Mouse (Mus musculus) embryonic facial prominence, embryonic 15.5 days (tissue): ENCODE data around the gene 4931422A03Rik. TPM values are rescaled to one million over a fixed set of nuclear protein-coding genes. Genes with fewer than 3 reads are reported as not detected.

ENCODE experiments used
- ATAC-seq: fragments of 200-750 bp; cut with Nextera tagmentation; 2 replicates; pipeline ENCODE4 v1.8.0; 2017; ENCODE audit warnings: low read depth, moderate TSS enrichment; ENCODE audit not compliant: insufficient number of reproducible peaks, low FRiP score, low TSS enrichment
- H3K27ac ChIP-seq: fragments of 300-500 bp; sonication (generic); replicated peaks from 2 replicates; pipeline ENCODE4 v1.5.1; 2015; ENCODE audit warnings: mild to moderate bottlenecking, inconsistent platforms
- H3K27me3 ChIP-seq: fragments of 300-500 bp; sonication (generic); 2 replicates; pipeline ENCODE4 v1.6.1; 2015; ENCODE audit warnings: inconsistent platforms
- H3K36me3 ChIP-seq: fragments of 300-500 bp; sonication (generic); 2 replicates; pipeline ENCODE4 v1.6.1; 2015; ENCODE audit warnings: mild to moderate bottlenecking, inconsistent platforms
- H3K4me1 ChIP-seq: fragments of 300-500 bp; sonication (generic); 2 replicates; pipeline ENCODE4 v1.6.1; 2015; ENCODE audit warnings: inconsistent platforms
- H3K4me2 ChIP-seq: fragments of 300-500 bp; sonication (generic); replicated peaks from 2 replicates; pipeline ENCODE4 v1.6.1; 2015; ENCODE audit warnings: mild to moderate bottlenecking, inconsistent platforms
- H3K4me3 ChIP-seq: fragments of 300-500 bp; sonication (generic); replicated peaks from 2 replicates; pipeline ENCODE4 v1.5.1; 2015; ENCODE audit warnings: mild to moderate bottlenecking, inconsistent platforms
- H3K9ac ChIP-seq: fragments of 300-500 bp; sonication (generic); 2 replicates; pipeline ENCODE4 v1.6.1; 2015; ENCODE audit warnings: inconsistent platforms
- H3K9me3 ChIP-seq: fragments of 300-500 bp; sonication (generic); replicated peaks from 2 replicates; pipeline ENCODE4 v1.6.1; 2016; ENCODE audit warnings: inconsistent platforms
- WGBS: fragments of 180-500 bp; shearing (Covaris S2); methylation state at CpG from one replicate; pipeline ENCODE4 v1.1.7; 2015; 5-methylcytosine and 5-hydroxymethylcytosine counted together
- polyA plus RNA-seq: library from polyadenylated mRNA; unstranded; fragments of >200 nt; fragmentation: Nextera tagmentation; extraction: Ambion mirVana; gene quantifications from 2 replicates; pipeline ENCODE4 v1.2.1, GENCODE M21; 2015

4931422A03Rik gene
- polyA plus RNA-seq, 1 experiment from 2014 or later: 2.7 TPM

- Histone ChIP-seq H3K4me1 (peaks cover 14% of the 10 kb centered on the region), H3K4me3 (peak overlapping the region; percentile 69), H3K4me2 (peak overlapping the region; percentile 98), H3K27ac (no peak overlapping the region), H3K27me3 (peaks cover 53% of the 10 kb centered on the region), H3K36me3 (no peaks in the 10 kb centered on the region), H3K9ac (0 out of 2 replicates have a peak overlapping the region, but pooled peaks have one; percentile 44), H3K9me3 (no peaks in the 10 kb centered on the region)
- WGBS: 16% methylated on average over 10 of the region's 10 CpGs
- no peak for ATAC-seq
Measured at GRCm38 (mm10) chr2:103968919-103969436, 59.2 kb downstream of the 4931422A03Rik start.

- no peak overlapping the region for H3K4me2 ChIP-seq
- H3K9me3 ChIP-seq: no peaks in the 10 kb centered on the region
- peaks cover 14% of the 10 kb centered on the region for H3K4me1 ChIP-seq
- no peaks in the 10 kb centered on the region for H3K36me3 ChIP-seq
- H3K9ac ChIP-seq: no peak overlapping the region
- no peak overlapping the region for H3K27ac ChIP-seq
- peaks cover 53% of the 10 kb centered on the region for H3K27me3 ChIP-seq
- ATAC-seq: no peak
- WGBS: 72% methylated on average over 4 of the region's 4 CpGs
- no peak overlapping the region for H3K4me3 ChIP-seq
Measured at GRCm38 (mm10) chr2:103968186-103968585, 60.0 kb downstream of the 4931422A03Rik start.

GRCm38 (mm10) chr2:103965391-103965790 is 62.8 kb downstream of the 4931422A03Rik start:
- no peak for ATAC-seq
- H3K4me2 ChIP-seq: no peak overlapping the region
- H3K4me3 ChIP-seq: no peak overlapping the region
- H3K27ac ChIP-seq: no peak overlapping the region
- H3K9me3 ChIP-seq: no peaks in the 10 kb centered on the region
- no peak overlapping the region for H3K9ac ChIP-seq
- H3K27me3 ChIP-seq: peaks cover 28% of the 10 kb centered on the region
- H3K4me1 ChIP-seq: peaks cover 6% of the 10 kb centered on the region
- WGBS: 92% methylated on average over 3 of the region's 3 CpGs
- H3K36me3 ChIP-seq: no peaks in the 10 kb centered on the region

- no peaks in the 10 kb centered on the region for H3K9me3 ChIP-seq
- H3K27me3 ChIP-seq: peaks cover 3% of the 10 kb centered on the region; the same call in 1 of the 2 replicates
- H3K4me1 ChIP-seq: no peaks in the 10 kb centered on the region
- H3K27ac ChIP-seq: no peak overlapping the region
- H3K9ac ChIP-seq: no peak overlapping the region
- no peaks in the 10 kb centered on the region for H3K36me3 ChIP-seq
- H3K4me2 ChIP-seq: no peak overlapping the region
- no peak overlapping the region for H3K4me3 ChIP-seq
- 66% methylated on average over 4 of the region's 4 CpGs for WGBS
- ATAC-seq: no peak
Measured at GRCm38 (mm10) chr2:103962349-103962748, 65.8 kb downstream of the 4931422A03Rik start.

- Histone ChIP-seq H3K9ac (no peak overlapping the region), H3K4me1 (no peaks in the 10 kb centered on the region), H3K27me3 (no peaks in the 10 kb centered on the region), H3K9me3 (no peaks in the 10 kb centered on the region), H3K36me3 (no peaks in the 10 kb centered on the region), H3K27ac (no peak overlapping the region), H3K4me3 (no peak overlapping the region), H3K4me2 (no peak overlapping the region)
- ATAC-seq: no peak
- 82% methylated on average over 6 of the region's 6 CpGs for WGBS
Measured at GRCm38 (mm10) chr2:103959574-103959973, 68.6 kb downstream of the 4931422A03Rik start.

GRCm38 (mm10) chr2:103959066-103959465 is 69.1 kb downstream of the 4931422A03Rik start:
- Histone ChIP-seq H3K9me3 (no peaks in the 10 kb centered on the region), H3K27me3 (no peaks in the 10 kb centered on the region), H3K9ac (no peak overlapping the region), H3K27ac (no peak overlapping the region), H3K36me3 (no peaks in the 10 kb centered on the region), H3K4me1 (no peaks in the 10 kb centered on the region), H3K4me2 (no peak overlapping the region), H3K4me3 (no peak overlapping the region)
- 90% methylated on average over 5 of the region's 5 CpGs for WGBS
- ATAC-seq: no peak

GRCm38 (mm10) chr2:103958634-103959033 is 69.5 kb downstream of the 4931422A03Rik start:
- Histone ChIP-seq H3K36me3 (no peaks in the 10 kb centered on the region), H3K9ac (no peak overlapping the region), H3K27ac (no peak overlapping the region), H3K4me1 (no peaks in the 10 kb centered on the region), H3K9me3 (no peaks in the 10 kb centered on the region), H3K4me2 (no peak overlapping the region), H3K4me3 (no peak overlapping the region), H3K27me3 (no peaks in the 10 kb centered on the region)
- 67% methylated on average over 3 of the region's 3 CpGs for WGBS
- no peak for ATAC-seq

GRCm38 (mm10) chr2:103957649-103958546 is 70.3 kb downstream of the 4931422A03Rik start, which contains the start of gene Lmo2:
Lmo2 (plus strand) TSS chr2:103957986.
- Histone ChIP-seq H3K4me3 (no peak within 1 kb of the TSS), H3K9me3 (no peaks in the 10 kb centered on the region), H3K4me2 (no peak within 1 kb of the TSS), H3K27ac (no peak within 1 kb of the TSS), H3K4me1 (no peaks in the 10 kb centered on the region), H3K36me3 (no peaks in the 10 kb centered on the region), H3K27me3 (no peaks in the 10 kb centered on the region), H3K9ac (no peak within 1 kb of the TSS)
- 64% methylated on average over 10 of the region's 10 CpGs for WGBS
- no peak for ATAC-seq

- WGBS: 70% methylated on average over 6 of the region's 6 CpGs
- no peak overlapping the region for H3K4me3 ChIP-seq
- no peaks in the 10 kb centered on the region for H3K9me3 ChIP-seq
- no peaks in the 10 kb centered on the region for H3K4me1 ChIP-seq
- no peak overlapping the region for H3K9ac ChIP-seq
- H3K4me2 ChIP-seq: no peak overlapping the region
- no peak overlapping the region for H3K27ac ChIP-seq
- H3K36me3 ChIP-seq: no peaks in the 10 kb centered on the region
- H3K27me3 ChIP-seq: 0 out of 2 replicates have a peak, but pooled peaks cover 3% of the 10 kb centered on the region
- ATAC-seq: no peak
Measured at GRCm38 (mm10) chr2:103956867-103957266, 71.3 kb downstream of the 4931422A03Rik start.

- WGBS: 70% methylated on average over 3 of the region's 3 CpGs
- Histone ChIP-seq H3K27ac (no peak overlapping the region), H3K4me2 (no peak overlapping the region), H3K9me3 (no peaks in the 10 kb centered on the region), H3K4me1 (no peaks in the 10 kb centered on the region), H3K27me3 (0 out of 2 replicates have a peak, but pooled peaks cover 3% of the 10 kb centered on the region), H3K9ac (no peak overlapping the region), H3K36me3 (no peaks in the 10 kb centered on the region), H3K4me3 (no peak overlapping the region)
- no peak for ATAC-seq
Measured at GRCm38 (mm10) chr2:103955714-103956113, 72.4 kb downstream of the 4931422A03Rik start.

- Histone ChIP-seq H3K4me2 (no peak overlapping the region), H3K9ac (no peak overlapping the region), H3K36me3 (no peaks in the 10 kb centered on the region), H3K27ac (no peak overlapping the region), H3K9me3 (no peaks in the 10 kb centered on the region), H3K27me3 (0 out of 2 replicates have a peak, but pooled peaks cover 3% of the 10 kb centered on the region), H3K4me1 (no peaks in the 10 kb centered on the region), H3K4me3 (no peak overlapping the region)
- ATAC-seq: no peak
- 78% methylated on average over 6 of the region's 6 CpGs for WGBS
Measured at GRCm38 (mm10) chr2:103953050-103953835, 74.9 kb downstream of the 4931422A03Rik start.
